Mouse (Mus musculus) C3H10T1/2 (cell line): ENCODE results near the gene Slc35e2. TPM values are rescaled to one million over a fixed set of nuclear protein-coding genes. Genes with fewer than 3 reads are reported as not detected.

Experiments
- polyA plus RNA-seq, 2 experiments: library from polyadenylated mRNA; unstranded; fragments of >200 nt; fragmentation: generic; extraction: Trizol; gene quantifications; one replicate each; pipeline ENCODE4 v1.2.1; 2012; ENCODE audit warnings: missing spikeins in 2 of 2

Gene Slc35e2
- polyA plus RNA-seq = 1 to 10 TPM; 1.0 to 3.9 TPM

GRCm38 (mm10) chr4:155601091-155601996, at the start of gene Slc35e2:
Gene Slc35e2, plus strand, starts transcription at chr4:155601416.

DNA sequence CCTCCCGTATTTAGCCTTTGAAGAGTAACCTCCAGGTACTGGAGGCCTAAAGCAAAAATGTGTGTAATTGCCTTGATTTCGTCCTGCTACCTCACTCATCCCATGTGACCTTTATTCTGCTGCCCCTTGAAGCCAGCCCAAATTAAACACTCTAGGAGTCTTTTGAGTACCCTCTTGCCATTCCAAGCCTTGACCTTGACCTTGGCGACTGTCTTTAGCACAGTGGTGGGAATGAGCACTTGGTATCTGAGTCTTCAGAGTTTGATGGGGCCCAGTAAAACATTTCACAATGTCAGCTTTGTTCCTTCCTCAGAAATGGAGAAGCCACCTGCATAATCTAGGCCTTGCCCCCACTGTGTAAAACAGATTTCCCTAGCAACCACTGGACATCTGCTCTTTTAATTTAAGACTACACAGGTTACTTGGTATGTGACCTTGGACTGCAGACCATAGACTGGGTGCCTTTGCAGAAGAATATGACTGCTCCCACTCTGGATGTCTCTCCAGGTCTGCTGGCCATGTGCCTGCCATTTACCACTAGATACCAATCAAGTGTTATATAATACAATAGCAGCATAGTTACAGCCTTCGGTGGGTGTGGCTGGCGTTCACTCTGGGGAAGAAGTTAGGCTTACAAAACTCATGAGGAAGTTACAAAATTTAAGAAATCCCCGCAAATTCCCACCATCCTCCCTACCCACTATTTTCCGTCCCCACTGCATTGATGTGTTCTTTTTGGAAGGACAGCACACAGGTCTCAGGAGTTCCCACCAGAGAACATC, 39.4 kb upstream of the Slc35e2 start, which contains the start of gene Nadk:
Gene Nadk, plus strand, starts transcription at position 718 of the 782 bp plus-strand sequence.

GRCm38 (mm10) chr4:155624338-155625291, 23.4 kb downstream of the Slc35e2 start, which contains the start of gene Cdk11b:
Gene Cdk11b, plus strand, starts transcription at chr4:155624854.

DNA sequence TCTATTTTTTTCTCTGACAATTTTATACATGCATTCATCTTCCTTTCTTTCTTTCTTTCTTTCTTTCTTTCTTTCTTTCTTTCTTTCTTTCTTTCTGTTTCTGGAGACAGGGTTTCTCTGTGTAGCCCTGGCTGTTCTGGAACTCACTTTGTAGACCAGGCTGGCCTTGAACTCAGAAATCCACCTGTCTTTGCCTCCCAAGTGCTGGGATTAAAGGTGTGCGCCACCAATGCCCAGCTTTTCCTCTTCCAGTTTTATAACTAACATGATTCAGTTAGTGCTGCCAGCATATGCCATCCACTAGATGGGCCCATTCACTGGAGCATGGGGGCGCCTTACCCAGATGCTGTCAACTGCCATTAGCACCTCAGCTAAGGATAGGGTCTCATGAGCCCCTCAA, 44.1 kb downstream of the Slc35e2 start, which contains the start of gene Gm10563:
Gene Gm10563, minus strand, starts transcription at position 101 of the 400 bp plus-strand sequence.

DNA sequence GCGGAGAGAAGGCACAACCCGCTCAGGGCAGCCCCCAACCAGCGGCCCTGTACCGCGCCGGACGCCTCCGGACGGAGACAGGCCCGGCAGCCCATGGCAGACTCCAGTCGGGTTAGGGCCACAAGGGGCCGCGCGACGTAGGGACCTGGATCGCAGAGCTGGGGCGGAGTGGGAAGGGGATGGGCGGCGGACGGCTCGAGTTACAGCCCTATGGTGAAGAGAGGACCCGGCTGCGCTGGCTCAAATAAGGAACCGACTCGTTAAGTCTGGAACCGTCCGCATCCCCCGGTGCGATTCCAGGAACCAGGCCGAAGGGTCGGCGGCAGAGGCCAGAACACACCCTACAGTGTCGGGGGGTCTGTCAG, 51.9 kb downstream of the Slc35e2 start, which contains the start of gene Mmp23:
Gene Mmp23, minus strand, starts transcription at position 299 of the 365 bp plus-strand sequence.

GRCm38 (mm10) chr4:155668689-155669597, 67.7 kb downstream of the Slc35e2 start, which contains the start of gene Mib2:
Gene Mib2, minus strand, starts transcription at chr4:155669198.

Other genes starting within 250 kb of the Slc35e2 start
- gene Prkcz, start 240.1 kb upstream of the Slc35e2 start, polyA plus RNA-seq = under 1 TPM in 1 of 2 experiments, not detected in 1; 0.05 TPM
- not detected for gene Gabrd, start 203.3 kb upstream of the Slc35e2 start, polyA plus RNA-seq
- 1 to 10 TPM in 1 of 2 experiments, under 1 TPM in 1; 0.70 to 1.7 TPM for gene Cfap74, start 192.2 kb upstream of the Slc35e2 start, polyA plus RNA-seq
- under 1 TPM in 1 of 2 experiments, not detected in 1; 0.09 TPM for gene Tmem52, start 132.3 kb upstream of the Slc35e2 start, polyA plus RNA-seq
- gene Gnb1, start 110.1 kb upstream of the Slc35e2 start, polyA plus RNA-seq = 100 to 1,000 TPM; 154 to 245 TPM
- gene Nadk, start 39.0 kb upstream of the Slc35e2 start, polyA plus RNA-seq = 10 to 100 TPM; 53.5 to 67.2 TPM
- gene Cdk11b, start 23.4 kb downstream of the Slc35e2 start, polyA plus RNA-seq = 10 to 100 TPM; 15.6 to 33.6 TPM
- not detected for gene Gm10563, start 44.0 kb downstream of the Slc35e2 start, polyA plus RNA-seq
- 1 to 10 TPM in 1 of 2 experiments, under 1 TPM in 1; 0.05 to 1.8 TPM for gene Mmp23, start 52.0 kb downstream of the Slc35e2 start, polyA plus RNA-seq
- 10 to 100 TPM in 1 of 2 experiments, 1 to 10 TPM in 1; 8.5 to 42.3 TPM for gene Mib2, start 67.8 kb downstream of the Slc35e2 start, polyA plus RNA-seq
- gene Fndc10, start 92.9 kb downstream of the Slc35e2 start, polyA plus RNA-seq = 10 to 100 TPM; 12.0 to 17.9 TPM
- gene Ssu72, start 103.4 kb downstream of the Slc35e2 start, polyA plus RNA-seq = 10 to 100 TPM; 45.5 to 49.1 TPM
- gene Tmem240, start 133.4 kb downstream of the Slc35e2 start, polyA plus RNA-seq = 1 to 10 TPM in 1 of 2 experiments, under 1 TPM in 1; 0.80 to 4.2 TPM
- 10 to 100 TPM; 24.7 to 55.2 TPM for gene Atad3a, start 159.7 kb downstream of the Slc35e2 start, polyA plus RNA-seq
- under 1 TPM; 0.07 to 0.22 TPM for gene Vwa1, start 173.3 kb downstream of the Slc35e2 start, polyA plus RNA-seq
- gene Tmem88b, start 184.5 kb downstream of the Slc35e2 start, polyA plus RNA-seq = under 1 TPM; 0.02 to 0.22 TPM
- gene Ankrd65, start 189.0 kb downstream of the Slc35e2 start, polyA plus RNA-seq = under 1 TPM in 1 of 2 experiments, not detected in 1; 0.11 TPM
- 100 to 1,000 TPM in 1 of 2 experiments, 10 to 100 TPM in 1; 99.5 to 291 TPM for gene Mrpl20, start 201.5 kb downstream of the Slc35e2 start, polyA plus RNA-seq
- 10 to 100 TPM in 1 of 2 experiments, 1 to 10 TPM in 1; 2.5 to 27.9 TPM for gene Ccnl2, start 211.1 kb downstream of the Slc35e2 start, polyA plus RNA-seq
- gene Aurkaip1, start 229.9 kb downstream of the Slc35e2 start, polyA plus RNA-seq = 100 to 1,000 TPM; 146 to 151 TPM
- 100 to 1,000 TPM in 1 of 2 experiments, 10 to 100 TPM in 1; 26.1 to 264 TPM for gene Mxra8, start 238.3 kb downstream of the Slc35e2 start, polyA plus RNA-seq
- 10 to 100 TPM; 14.7 to 39.5 TPM for gene Dvl1, start 246.0 kb downstream of the Slc35e2 start, polyA plus RNA-seq